Mouse (Mus musculus) thymus, adult 2 months (tissue): Measurements from ENCODE around the gene Exoc6b. TPM values are rescaled to one million over a fixed set of nuclear protein-coding genes. Genes with fewer than 3 reads are reported as not detected.
"Not testable (repeated sequence)": the region's sequence is repeated elsewhere in the genome, so short reads cannot be mapped to it uniquely, and the experiment has no call there.

Experiments
- DNase-seq: peaks from one replicate; pipeline ENCODE4 v3.0.0; 2021
- H3K27ac ChIP-seq: fragments of 200-500 bp; 2 replicates; pipeline ENCODE4 v1.5.1; 2012; ENCODE audit warnings: low read length, control low read depth; ENCODE audit not compliant: control insufficient read depth, insufficient read depth
- H3K27me3 ChIP-seq: fragments of 200-500 bp; 2 replicates; pipeline ENCODE4 v1.6.1; 2012; ENCODE audit warnings: mild to moderate bottlenecking, low read length, moderate library complexity, mixed read lengths; ENCODE audit not compliant: control insufficient read depth, insufficient read depth
- H3K36me3 ChIP-seq: fragments of 200-500 bp; 2 replicates; pipeline ENCODE4 v1.6.1; 2012; ENCODE audit warnings: mild to moderate bottlenecking, low read length, moderate library complexity; ENCODE audit not compliant: control insufficient read depth, insufficient read depth
- H3K4me1 ChIP-seq: fragments of 200-500 bp; replicated peaks from 2 replicates; pipeline ENCODE4 v1.6.1; 2012; ENCODE audit warnings: low read length; ENCODE audit not compliant: control insufficient read depth, insufficient read depth
- H3K4me3 ChIP-seq: fragments of 200-500 bp; 2 replicates; pipeline ENCODE4 v1.5.1; 2012; ENCODE audit warnings: mild to moderate bottlenecking, low read length, control low read depth, moderate library complexity; ENCODE audit not compliant: control insufficient read depth, insufficient read depth
- CTCF ChIP-seq: fragments of 200-500 bp; IDR thresholded peaks from 2 replicates; pipeline ENCODE4 v1.5.1; 2012; ENCODE audit warnings: mild to moderate bottlenecking, control low read depth, low read length, moderate library complexity, borderline replicate concordance; ENCODE audit not compliant: control insufficient read depth, poor library complexity, insufficient read depth; ENCODE audit errors: extremely low read depth
- POLR2A ChIP-seq: fragments of 200-500 bp; IDR thresholded peaks from 2 replicates; pipeline ENCODE4 v1.6.1; 2012; ENCODE audit warnings: mild to moderate bottlenecking, low read length, control low read depth, moderate library complexity; ENCODE audit not compliant: control insufficient read depth, poor library complexity, insufficient read depth; ENCODE audit errors: extremely low read depth
- WGBS: fragments of 180-500 bp; shearing (Covaris S2); methylation state at CpG from one replicate; pipeline ENCODE4 v1.1.7; 2018; 5-methylcytosine and 5-hydroxymethylcytosine counted together
- polyA plus RNA-seq: library from polyadenylated mRNA; depleted of rRNA; stranded (reverse); fragments of >200 nt; gene quantifications from 2 replicates; pipeline ENCODE4 v1.2.3, GENCODE M21; 2012

Gene Exoc6b
- polyA plus RNA-seq, 1 experiment = 8.2 TPM

- H3K4me3 ChIP-seq = no peak overlapping the region
- no peak for DNase-seq
- no peak overlapping the region for H3K27ac ChIP-seq
- TF ChIP-seq CTCF (no peak), POLR2A (no peak)
- peaks cover 7% of the 10 kb centered on the region; the same call in 1 of the 2 replicates for H3K4me1 ChIP-seq
- WGBS = 97% methylated on average over 6 of the region's 6 CpGs
- H3K36me3 ChIP-seq = no peaks in the 10 kb centered on the region
- no peaks in the 10 kb centered on the region; the same call in none of the 2 replicates for H3K27me3 ChIP-seq
Measured at GRCm38 (mm10) chr6:84619166-84619565, 450.1 kb downstream of the Exoc6b start.

- WGBS = 3% methylated on average over 1 of the region's 1 CpGs
- no peak overlapping the region for H3K27ac ChIP-seq
- peak; percentile 48 for DNase-seq
- no peaks in the 10 kb centered on the region for H3K36me3 ChIP-seq
- H3K4me1 ChIP-seq = peaks cover 7% of the 10 kb centered on the region; the same call in 1 of the 2 replicates
- no peaks in the 10 kb centered on the region; the same call in none of the 2 replicates for H3K27me3 ChIP-seq
- no peak overlapping the region for H3K4me3 ChIP-seq
- TF ChIP-seq POLR2A = no peak
- TF ChIP-seq CTCF = no peak
Measured at GRCm38 (mm10) chr6:84617051-84617450, 452.3 kb downstream of the Exoc6b start.

GRCm38 (mm10) chr6:84616586-84616985, 452.7 kb downstream of the Exoc6b start:
- no peak for DNase-seq
- H3K4me3 ChIP-seq = no peak overlapping the region
- no peak for TF ChIP-seq POLR2A
- TF ChIP-seq CTCF = no peak
- peaks cover 7% of the 10 kb centered on the region; the same call in 1 of the 2 replicates for H3K4me1 ChIP-seq
- 96% methylated on average over 1 of the region's 1 CpGs for WGBS
- H3K36me3 ChIP-seq = no peaks in the 10 kb centered on the region
- H3K27ac ChIP-seq = no peak overlapping the region
- no peaks in the 10 kb centered on the region; the same call in none of the 2 replicates for H3K27me3 ChIP-seq

- Histone ChIP-seq H3K4me1 (peaks cover 7% of the 10 kb centered on the region; the same call in 1 of the 2 replicates), H3K4me3 (no peak overlapping the region), H3K27ac (no peak overlapping the region), H3K27me3 (no peaks in the 10 kb centered on the region; the same call in none of the 2 replicates), H3K36me3 (no peaks in the 10 kb centered on the region)
- WGBS = 95% methylated on average over 3 of the region's 3 CpGs
- TF ChIP-seq POLR2A (no peak), CTCF (no peak)
- no peak for DNase-seq
Measured at GRCm38 (mm10) chr6:84613561-84613960, 455.8 kb downstream of the Exoc6b start.

- no peak for DNase-seq
- Histone ChIP-seq H3K4me3 (no peak overlapping the region), H3K4me1 (no peaks in the 10 kb centered on the region), H3K27ac (no peak overlapping the region), H3K36me3 (no peaks in the 10 kb centered on the region), H3K27me3 (no peaks in the 10 kb centered on the region)
- TF ChIP-seq CTCF (no peak), POLR2A (no peak)
- 94% methylated on average over 1 of the region's 1 CpGs for WGBS
Measured at GRCm38 (mm10) chr6:84601136-84601889, 468.0 kb downstream of the Exoc6b start.

- not testable (repeated sequence) for H3K36me3 ChIP-seq, H3K4me3 ChIP-seq, H3K4me1 ChIP-seq, DNase-seq, H3K27me3 ChIP-seq, H3K27ac ChIP-seq
- 85% methylated on average over 3 of the region's 3 CpGs for WGBS
Measured at GRCm38 (mm10) chr6:84599296-84599695, 470.0 kb downstream of the Exoc6b start.
